Mouse (Mus musculus): ENCODE data around the gene Rab3c. TPM values are rescaled to one million over a fixed set of nuclear protein-coding genes. Genes with fewer than 3 reads are reported as not detected.

Rab3c gene
- total and polyA plus RNA-seq, 3 experiments = not detected

GRCm38 (mm10) chr13:110166622-110167330 lies 114.0 kb downstream of the Rab3c start:
- no peak overlapping the region for H3K9ac ChIP-seq (ENCODE audit: insufficient read depth, low read depth)
- in situ Hi-C loops (cut with MboI; ENCODE audit: low pct_ligation_motif_present, low pct_unique_long_range_greater_than_20kb, low sequenced_read_pairs) (no loop called here), dilution Hi-C loops (cut with MboI; ENCODE audit: extremely low pct_ligation_motif_present, extremely low pct_unique_long_range_greater_than_20kb, low sequenced_read_pairs) (no loop called here)
- no peaks in the 10 kb centered on the region for H3K79me2 ChIP-seq (replicated peaks; ENCODE audit: control insufficient read depth, extremely low read depth, insufficient read depth, poor library complexity, severe bottlenecking)
- no peak overlapping the region for H3K4me3 ChIP-seq (replicated peaks in 1 of 3; ENCODE audit: low read depth in 2 of 3, low read length in 2 of 3, poor library complexity in 1 of 3)
- no peaks in the 10 kb centered on the region for H3K36me3 ChIP-seq (replicated peaks in 1 of 2; ENCODE audit: control insufficient read depth in 1 of 2, insufficient read depth in 1 of 2, low read length in 1 of 2)
- DNase-seq (ENCODE audit: extremely low read depth) = no peak
- H3K27ac ChIP-seq (ENCODE audit: insufficient read depth, low read depth) = no peak overlapping the region
- H3K4me2 ChIP-seq (ENCODE audit: insufficient read depth, low read depth, poor library complexity, severe bottlenecking) = no peak overlapping the region
- peaks cover 15% of the 10 kb centered on the region for H3K9me3 ChIP-seq (replicated peaks; ENCODE audit: low read length)
- H3K27me3 ChIP-seq (replicated peaks) = no peaks in the 10 kb centered on the region
- no peaks in the 10 kb centered on the region for H3K4me1 ChIP-seq (ENCODE audit: control insufficient read depth in 1 of 2, insufficient read depth in 2 of 2)
- TF ChIP-seq USF1 (IDR thresholded peaks at IDR 0.05; ENCODE audit: low read depth, low read length) (no peak), IRF4 (IDR thresholded peaks at IDR 0.05; ENCODE audit: low read depth, low read length) (no peak), EP300 (IDR thresholded peaks at IDR 0.05; ENCODE audit: low read length) (no peak), ZMIZ1 (IDR thresholded peaks at IDR 0.05; ENCODE audit: low read depth, low read length) (no peak), RAD21 (IDR thresholded peaks at IDR 0.05; ENCODE audit: low read depth, low read length) (no peak), NELFE (IDR thresholded peaks at IDR 0.05; ENCODE audit: low read depth, low read length) (no peak), ZC3H11A (IDR thresholded peaks at IDR 0.05; ENCODE audit: low read depth, low read length) (no peak), POLR2AphosphoS2 (IDR thresholded peaks at IDR 0.05; ENCODE audit: low read depth, low read length) (no peak)

- no peak for DNase-seq (ENCODE audit: extremely low read depth)
- H3K9me3 ChIP-seq (replicated peaks; ENCODE audit: low read length) = peaks cover 6% of the 10 kb centered on the region
- no peaks in the 10 kb centered on the region for H3K79me2 ChIP-seq (replicated peaks; ENCODE audit: control insufficient read depth, extremely low read depth, insufficient read depth, poor library complexity, severe bottlenecking)
- H3K27ac ChIP-seq (ENCODE audit: insufficient read depth, low read depth) = no peak overlapping the region
- in situ Hi-C loops (cut with MboI; ENCODE audit: low pct_ligation_motif_present, low pct_unique_long_range_greater_than_20kb, low sequenced_read_pairs) (no loop called here), dilution Hi-C loops (cut with MboI; ENCODE audit: extremely low pct_ligation_motif_present, extremely low pct_unique_long_range_greater_than_20kb, low sequenced_read_pairs) (no loop called here)
- H3K4me3 ChIP-seq (replicated peaks in 1 of 3; ENCODE audit: low read depth in 2 of 3, low read length in 2 of 3, poor library complexity in 1 of 3) = no peak overlapping the region
- H3K36me3 ChIP-seq (replicated peaks in 1 of 2; ENCODE audit: control insufficient read depth in 1 of 2, insufficient read depth in 1 of 2, low read length in 1 of 2) = no peaks in the 10 kb centered on the region
- no peak for TF ChIP-seq KAT2A (IDR thresholded peaks at IDR 0.05; ENCODE audit: insufficient replicate concordance, low read length)
- no peak for TF ChIP-seq USF2 (conservative IDR thresholded peaks at IDR 0.05; ENCODE audit: low read depth, low read length)
- no peak for TF ChIP-seq GABPA (IDR thresholded peaks at IDR 0.05; ENCODE audit: insufficient replicate concordance, low read depth, low read length)
- no peak for TF ChIP-seq ZKSCAN1 (IDR thresholded peaks at IDR 0.05; ENCODE audit: borderline replicate concordance, low read depth, low read length)
- H3K4me1 ChIP-seq (ENCODE audit: control insufficient read depth in 1 of 2, insufficient read depth in 2 of 2) = no peaks in the 10 kb centered on the region
- no peak overlapping the region for H3K9ac ChIP-seq (ENCODE audit: insufficient read depth, low read depth)
- no peaks in the 10 kb centered on the region for H3K27me3 ChIP-seq (replicated peaks)
- H3K4me2 ChIP-seq (ENCODE audit: insufficient read depth, low read depth, poor library complexity, severe bottlenecking) = no peak overlapping the region
These were observed 120.8 kb downstream of the Rab3c start for GRCm38 (mm10) chr13:110159980-110160379.
